Mouse (Mus musculus): Measurements from ENCODE around the gene Slc16a9. TPM values are rescaled to one million over a fixed set of nuclear protein-coding genes. Genes with fewer than 3 reads are reported as not detected.
"Not testable (repeated sequence)": the region's sequence is repeated elsewhere in the genome, so short reads cannot be mapped to it uniquely, and the experiment has no call there.

Slc16a9 gene
- polyA plus RNA-seq, 1 experiment from 2014 or later, result 6.7 TPM

DNA sequence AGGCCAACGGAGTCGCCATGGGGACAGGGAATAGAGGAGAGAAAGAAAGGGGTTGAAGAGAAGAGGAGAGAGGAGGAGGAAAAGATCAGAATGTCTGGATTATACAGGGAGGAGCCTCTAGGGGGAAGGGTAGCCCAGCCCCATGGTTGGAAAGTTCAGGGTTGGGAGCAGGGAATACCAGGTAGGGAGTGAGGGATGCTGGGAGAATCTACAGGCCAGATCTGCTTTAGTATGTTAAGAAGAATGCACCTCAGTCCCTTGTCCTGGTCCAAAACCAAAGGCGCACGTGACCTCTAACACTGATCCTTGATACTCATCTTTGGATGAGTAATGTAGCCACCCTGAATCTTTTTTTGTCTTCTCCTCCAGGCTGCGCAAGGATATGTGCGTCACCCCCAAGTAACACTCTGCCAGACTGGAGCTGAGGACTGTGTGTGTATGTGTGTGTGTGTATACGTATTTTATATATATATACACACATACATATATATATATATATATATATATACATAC is 45.9 kb upstream of the Slc16a9 start:
- Histone ChIP-seq H3K36me3 (ENCODE audit: insufficient read depth, low read length) (no peaks in the 10 kb centered on the region), H3K4me1 (replicated peaks; ENCODE audit: insufficient read depth, low read length) (peaks cover under 1% of the 10 kb centered on the region; the same call in 1 of the 2 replicates), H3K9me3 (replicated peaks; ENCODE audit: low read length) (no peaks in the 10 kb centered on the region), H3K27ac (no peak overlapping the region), H3K27me3 (ENCODE audit: insufficient read depth, low read length) (no peaks in the 10 kb centered on the region), H3K4me2 (ENCODE audit: low read length) (no peak overlapping the region), H3K9ac (ENCODE audit: low read depth, low read length) (no peak overlapping the region), H3K4me3 (replicated peaks; ENCODE audit: low read depth, low read length) (no peak overlapping the region)
- no peak for ATAC-seq (replicated peaks; ENCODE audit: low FRiP score, low read depth)
- 95% methylated on average over 7 of the region's 7 CpGs for WGBS
- no peak for TF ChIP-seq CTCF (IDR thresholded peaks at IDR 0.05; ENCODE audit: low read depth)
- no peak for DNase-seq (ENCODE audit: low spot score)

DNA sequence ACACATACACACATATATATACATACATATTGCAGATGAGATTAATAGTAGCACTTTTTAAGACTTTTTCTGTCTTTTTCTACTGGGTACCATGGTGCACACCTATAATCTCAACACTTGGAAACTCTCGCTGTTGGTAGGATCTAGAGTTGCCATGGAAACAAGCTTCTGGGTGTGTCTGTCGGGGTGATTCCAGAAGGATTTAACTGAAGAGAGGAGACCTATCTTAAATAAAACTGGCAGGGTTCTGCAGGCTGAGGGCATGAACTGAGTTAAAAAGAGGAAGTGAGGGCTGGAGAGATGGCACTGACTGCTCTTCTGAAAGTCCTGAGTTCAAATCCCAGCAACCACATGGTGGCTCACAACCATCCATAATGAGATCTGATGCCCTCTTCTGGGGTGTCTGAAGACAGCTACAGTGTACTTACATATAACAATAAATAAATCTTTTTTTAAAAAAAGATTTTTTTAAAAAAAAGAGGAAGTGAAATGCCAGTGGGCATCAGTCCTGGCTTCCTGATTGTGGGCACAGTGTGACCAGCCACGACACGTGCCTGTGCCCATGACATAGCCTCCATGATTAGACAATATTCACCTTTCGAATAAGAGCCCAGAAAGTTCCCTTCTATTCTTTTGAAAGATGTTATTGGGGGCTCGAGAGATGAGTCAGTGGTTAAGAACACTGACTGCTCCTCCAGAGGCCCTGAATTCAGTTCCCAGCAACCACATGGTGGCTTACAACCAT is 45.3 kb upstream of the Slc16a9 start:
- ATAC-seq (replicated peaks; ENCODE audit: low FRiP score, low read depth), result no peak
- Histone ChIP-seq H3K4me3 (replicated peaks; ENCODE audit: low read depth, low read length) (no peak overlapping the region), H3K9ac (ENCODE audit: low read depth, low read length) (no peak overlapping the region)

DNA sequence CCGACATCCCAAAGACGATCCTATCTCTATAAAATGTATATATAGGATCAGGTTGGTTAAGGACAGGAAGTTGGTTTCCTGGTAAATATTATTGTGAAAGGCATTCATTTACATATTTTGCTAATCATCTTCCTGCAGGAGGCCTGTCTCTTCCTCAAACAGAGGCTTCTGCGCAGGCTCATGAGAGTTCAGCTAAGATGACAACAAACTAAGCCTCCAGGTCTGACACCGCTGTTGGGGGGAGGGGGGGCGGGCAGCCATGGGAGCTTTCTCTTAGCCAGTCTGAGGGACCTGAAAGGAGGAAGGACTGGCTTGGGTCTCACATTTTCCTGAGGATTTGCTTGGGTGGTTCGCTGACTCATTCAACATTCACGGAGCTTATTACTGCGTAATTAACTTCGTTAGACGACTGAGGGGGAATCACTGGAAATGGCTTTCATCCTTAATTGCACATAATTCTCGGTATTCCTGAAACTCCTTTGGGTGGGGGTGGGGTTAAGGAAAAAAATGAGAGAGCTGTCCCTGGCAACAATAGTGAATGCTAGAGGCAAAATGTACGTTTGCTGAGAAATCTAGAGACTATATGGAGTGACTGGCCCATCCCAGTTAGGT is 43.9 kb upstream of the Slc16a9 start:
- ATAC-seq (replicated peaks; ENCODE audit: low FRiP score, low read depth) (no peak), DNase-seq (ENCODE audit: low spot score) (no peak)
- Histone ChIP-seq H3K9me3 (replicated peaks; ENCODE audit: low read length) (no peaks in the 10 kb centered on the region), H3K4me1 (replicated peaks; ENCODE audit: insufficient read depth, low read length) (peaks cover 4% of the 10 kb centered on the region; the same call in 1 of the 2 replicates), H3K9ac (ENCODE audit: low read depth, low read length) (no peak overlapping the region), H3K36me3 (ENCODE audit: insufficient read depth, low read length) (no peaks in the 10 kb centered on the region), H3K27me3 (ENCODE audit: insufficient read depth, low read length) (no peaks in the 10 kb centered on the region), H3K4me2 (ENCODE audit: low read length) (no peak overlapping the region), H3K4me3 (replicated peaks; ENCODE audit: low read depth, low read length) (no peak overlapping the region), H3K27ac (no peak overlapping the region)
- WGBS, result 59% methylated on average over 12 of the region's 12 CpGs
- no peak for TF ChIP-seq CTCF (IDR thresholded peaks at IDR 0.05; ENCODE audit: low read depth)

More for the DNA sequence above, 45.3 kb upstream of the Slc16a9 start:
- no peak for TF ChIP-seq CTCF (IDR thresholded peaks at IDR 0.05; ENCODE audit: low read depth)
- Histone ChIP-seq H3K4me2 (ENCODE audit: low read length) (no peak overlapping the region), H3K36me3 (ENCODE audit: insufficient read depth, low read length) (no peaks in the 10 kb centered on the region), H3K9me3 (replicated peaks; ENCODE audit: low read length) (no peaks in the 10 kb centered on the region), H3K4me1 (replicated peaks; ENCODE audit: insufficient read depth, low read length) (peaks cover 4% of the 10 kb centered on the region; the same call in 1 of the 2 replicates), H3K27me3 (ENCODE audit: insufficient read depth, low read length) (no peaks in the 10 kb centered on the region), H3K27ac (no peak overlapping the region)
- 91% methylated on average over 6 of the region's 6 CpGs for WGBS
- no peak for DNase-seq (ENCODE audit: low spot score)

DNA sequence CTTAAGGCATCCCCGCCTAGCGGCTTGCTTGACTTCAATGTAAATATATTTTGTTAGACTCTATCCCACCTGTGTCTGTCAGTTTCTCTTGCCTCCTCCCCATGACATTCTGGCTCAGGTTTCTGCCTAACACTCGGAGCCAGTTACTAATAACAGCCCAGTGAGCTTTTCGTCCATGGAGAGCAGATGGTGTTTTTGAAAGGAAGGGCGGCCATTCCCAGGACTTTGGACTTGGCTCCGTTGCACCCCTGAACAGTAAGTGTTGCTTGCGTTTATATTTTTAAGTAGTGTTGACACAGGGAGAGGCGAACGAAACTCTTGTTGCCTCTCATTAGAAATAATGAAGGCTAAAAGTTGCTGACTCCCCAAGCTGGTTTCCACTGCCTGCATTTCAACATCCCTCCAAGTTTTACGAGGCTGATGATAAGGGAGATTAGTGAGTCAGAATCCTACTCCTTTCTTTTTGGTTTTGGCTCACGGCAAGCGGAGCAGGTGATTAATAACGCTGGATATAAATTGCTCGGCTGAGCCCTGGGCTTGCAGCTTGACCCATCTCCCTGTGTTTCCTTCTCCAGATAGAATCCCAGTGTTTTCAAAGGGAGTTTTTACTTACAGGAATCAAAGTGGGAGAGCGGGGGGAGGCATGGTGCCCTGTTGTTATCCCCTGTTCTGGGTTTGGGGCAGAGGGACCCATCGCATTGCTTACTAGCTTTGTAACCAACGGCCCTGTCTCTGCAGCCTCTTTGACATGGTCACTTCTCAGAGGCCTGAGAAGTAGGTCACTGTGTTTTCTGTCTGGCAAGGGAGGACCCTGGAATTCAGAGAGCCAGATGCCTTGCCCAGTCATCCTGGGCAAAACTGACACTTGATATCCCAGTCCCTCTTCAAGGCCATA is 40.1 kb upstream of the Slc16a9 start, which contains the start of gene Mrln:
Gene Mrln (plus strand): TSS at position 160 of the 895 bp plus-strand sequence.
- H3K4me1 ChIP-seq (replicated peaks; ENCODE audit: insufficient read depth, low read length), result peaks cover 4% of the 10 kb centered on the region; the same call in 1 of the 2 replicates
- DNase-seq (ENCODE audit: low spot score), result peak; percentile 81
- no peak within 1 kb of the TSS for H3K4me3 ChIP-seq (replicated peaks; ENCODE audit: low read depth, low read length)
- no peaks in the 10 kb centered on the region for H3K36me3 ChIP-seq (ENCODE audit: insufficient read depth, low read length)
- no peak within 1 kb of the TSS for H3K9ac ChIP-seq (ENCODE audit: low read depth, low read length)
- TF ChIP-seq CTCF (IDR thresholded peaks at IDR 0.05; ENCODE audit: low read depth), result no peak
- H3K27me3 ChIP-seq (ENCODE audit: insufficient read depth, low read length), result no peaks in the 10 kb centered on the region
- ATAC-seq (replicated peaks; ENCODE audit: low FRiP score, low read depth), result peak; percentile 57
- 13% methylated on average over 17 of the region's 17 CpGs for WGBS
- peak within 1 kb of the TSS; percentile 37; the same call in 1 of the 2 replicates for H3K4me2 ChIP-seq (ENCODE audit: low read length)
- H3K9me3 ChIP-seq (replicated peaks; ENCODE audit: low read length), result no peaks in the 10 kb centered on the region
- H3K27ac ChIP-seq, result peak within 1 kb of the TSS; percentile 60

DNA sequence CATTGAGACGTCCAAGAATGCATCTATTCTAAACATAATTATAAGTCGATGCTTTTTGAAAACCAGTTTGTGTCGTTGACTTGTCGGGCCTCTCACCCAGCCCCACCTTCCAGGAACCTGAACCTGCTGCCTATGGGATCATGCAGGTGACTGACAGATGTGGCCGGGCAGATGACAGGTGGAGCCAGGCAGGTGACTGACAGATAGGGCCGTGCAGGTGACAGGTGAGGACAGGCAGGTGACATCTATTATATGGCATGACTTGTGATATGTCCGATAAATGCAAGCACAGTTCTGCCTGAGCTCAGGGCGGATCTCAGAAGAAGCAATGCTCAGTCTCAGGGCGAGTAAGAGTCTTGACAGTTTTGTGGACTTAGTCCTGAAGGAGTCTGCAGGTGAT is 33.6 kb upstream of the Slc16a9 start:
- H3K4me2 ChIP-seq (ENCODE audit: low read length), result no peak overlapping the region
- H3K27me3 ChIP-seq (ENCODE audit: insufficient read depth, low read length), result no peaks in the 10 kb centered on the region
- H3K27ac ChIP-seq, result no peak overlapping the region
- H3K4me1 ChIP-seq (replicated peaks; ENCODE audit: insufficient read depth, low read length), result no peaks in the 10 kb centered on the region
- no peaks in the 10 kb centered on the region for H3K9me3 ChIP-seq (replicated peaks; ENCODE audit: low read length)
- DNase-seq (ENCODE audit: low spot score) (no peak), ATAC-seq (replicated peaks; ENCODE audit: low FRiP score, low read depth) (no peak)
- no peak for TF ChIP-seq CTCF (IDR thresholded peaks at IDR 0.05; ENCODE audit: low read depth)
- WGBS, result 85% methylated on average over 9 of the region's 9 CpGs
- no peaks in the 10 kb centered on the region for H3K36me3 ChIP-seq (ENCODE audit: insufficient read depth, low read length)
- H3K9ac ChIP-seq (ENCODE audit: low read depth, low read length), result no peak overlapping the region
- no peak overlapping the region for H3K4me3 ChIP-seq (replicated peaks; ENCODE audit: low read depth, low read length)

DNA sequence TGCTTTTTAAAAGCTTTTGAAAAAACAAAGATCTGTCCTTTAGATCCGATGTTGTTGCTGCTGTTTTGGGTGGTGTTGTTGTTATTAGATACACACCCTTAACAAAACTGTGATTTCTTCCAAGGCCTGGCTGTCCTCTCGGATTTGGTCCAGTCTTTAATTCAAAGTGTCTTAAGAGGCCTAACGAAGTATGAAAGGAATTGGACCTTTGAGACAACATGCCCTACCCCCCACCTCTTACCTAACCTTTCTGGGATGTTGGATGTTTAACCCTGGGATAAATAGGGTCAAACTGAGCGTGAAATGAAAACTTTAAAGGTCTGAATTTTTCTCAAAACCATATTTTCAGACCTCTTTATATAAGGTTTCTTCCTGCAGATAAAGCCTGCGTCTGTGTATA is 23.9 kb upstream of the Slc16a9 start:
- Histone ChIP-seq H3K27me3 (ENCODE audit: insufficient read depth, low read length) (no peaks in the 10 kb centered on the region), H3K27ac (no peak overlapping the region), H3K4me3 (replicated peaks; ENCODE audit: low read depth, low read length) (no peak overlapping the region), H3K36me3 (ENCODE audit: insufficient read depth, low read length) (no peaks in the 10 kb centered on the region), H3K4me2 (ENCODE audit: low read length) (no peak overlapping the region), H3K4me1 (replicated peaks; ENCODE audit: insufficient read depth, low read length) (no peaks in the 10 kb centered on the region), H3K9ac (ENCODE audit: low read depth, low read length) (no peak overlapping the region), H3K9me3 (replicated peaks; ENCODE audit: low read length) (no peaks in the 10 kb centered on the region)
- WGBS, result 50% methylated on average over 5 of the region's 5 CpGs
- DNase-seq (ENCODE audit: low spot score) (no peak), ATAC-seq (replicated peaks; ENCODE audit: low FRiP score, low read depth) (no peak)
- TF ChIP-seq CTCF (IDR thresholded peaks at IDR 0.05; ENCODE audit: low read depth), result no peak

DNA sequence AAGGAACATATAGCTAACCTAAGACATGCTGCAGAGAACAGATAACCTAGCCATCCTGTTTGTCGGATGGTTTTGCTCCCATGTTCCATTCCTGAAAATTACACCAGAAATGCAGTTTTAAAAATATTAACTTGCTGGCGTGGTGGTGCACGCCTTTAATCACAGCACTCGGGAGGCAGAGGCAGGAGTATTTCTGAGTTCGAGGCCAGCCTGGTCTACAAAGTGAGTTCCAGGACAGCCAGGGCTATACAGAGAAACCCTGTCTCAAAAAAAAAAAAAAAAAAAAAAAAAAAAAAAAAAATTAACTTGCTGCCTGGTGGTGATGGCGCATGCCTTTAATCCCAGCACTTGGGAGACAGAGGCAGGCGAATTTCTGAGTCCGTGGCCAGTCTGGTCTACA is 22.7 kb upstream of the Slc16a9 start:
- DNase-seq (ENCODE audit: low spot score); H3K4me2 ChIP-seq (ENCODE audit: low read length); H3K4me3 ChIP-seq (replicated peaks; ENCODE audit: low read depth, low read length); H3K27ac ChIP-seq; H3K4me1 ChIP-seq (replicated peaks; ENCODE audit: insufficient read depth, low read length); ATAC-seq (replicated peaks; ENCODE audit: low FRiP score, low read depth); H3K9ac ChIP-seq (ENCODE audit: low read depth, low read length); H3K27me3 ChIP-seq (ENCODE audit: insufficient read depth, low read length); H3K36me3 ChIP-seq (ENCODE audit: insufficient read depth, low read length); H3K9me3 ChIP-seq (replicated peaks; ENCODE audit: low read length): not testable (repeated sequence)
- 94% methylated on average over 8 of the region's 8 CpGs for WGBS

Measured in kidney, postnatal 0 days (tissue).